Mouse (Mus musculus): Measurements from ENCODE around the gene Anxa4. TPM values are rescaled to one million over a fixed set of nuclear protein-coding genes. Genes with fewer than 3 reads are reported as not detected.

Gene Anxa4
- polyA plus RNA-seq, 1 experiment from 2014 or later: 6.1 TPM

DNA sequence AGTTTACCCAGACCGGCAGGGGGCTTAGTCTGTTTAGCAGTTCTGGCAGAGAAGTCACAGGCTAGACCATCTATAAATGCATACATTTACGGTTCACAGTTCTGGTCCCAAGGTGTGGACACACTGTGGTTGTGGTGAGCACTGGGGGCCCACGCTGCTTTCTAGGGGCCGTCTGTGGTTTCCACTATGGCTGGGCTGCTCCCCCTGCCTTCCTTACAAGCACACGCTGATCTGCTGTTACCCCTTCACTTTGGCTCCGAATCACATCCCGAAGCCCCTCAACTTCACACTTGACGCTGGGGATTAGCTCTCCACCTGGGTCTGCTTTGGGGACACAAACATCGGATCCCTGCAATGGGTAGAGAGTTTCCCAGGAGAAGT is 29.7 kb upstream of the Anxa4 start:
- WGBS: 22% methylated on average over 9 of the region's 9 CpGs
- ATAC-seq: no peak
- Histone ChIP-seq H3K9me3 (ENCODE audit: control insufficient read depth, low read length) (no peaks in the 10 kb centered on the region), H3K27me3 (replicated peaks; ENCODE audit: control insufficient read depth, insufficient read depth, low read length) (no peaks in the 10 kb centered on the region), H3K4me1 (replicated peaks; ENCODE audit: control insufficient read depth, insufficient read depth, low read length) (no peaks in the 10 kb centered on the region; the same call in 1 of the 2 replicates), H3K9ac (replicated peaks; ENCODE audit: low read depth, low read length) (no peak overlapping the region), H3K27ac (ENCODE audit: low read length) (no peak overlapping the region), H3K36me3 (ENCODE audit: control insufficient read depth, insufficient read depth) (no peaks in the 10 kb centered on the region), H3K4me2 (ENCODE audit: low read length) (no peak overlapping the region), H3K4me3 (replicated peaks; ENCODE audit: low read length) (no peak overlapping the region)

DNA sequence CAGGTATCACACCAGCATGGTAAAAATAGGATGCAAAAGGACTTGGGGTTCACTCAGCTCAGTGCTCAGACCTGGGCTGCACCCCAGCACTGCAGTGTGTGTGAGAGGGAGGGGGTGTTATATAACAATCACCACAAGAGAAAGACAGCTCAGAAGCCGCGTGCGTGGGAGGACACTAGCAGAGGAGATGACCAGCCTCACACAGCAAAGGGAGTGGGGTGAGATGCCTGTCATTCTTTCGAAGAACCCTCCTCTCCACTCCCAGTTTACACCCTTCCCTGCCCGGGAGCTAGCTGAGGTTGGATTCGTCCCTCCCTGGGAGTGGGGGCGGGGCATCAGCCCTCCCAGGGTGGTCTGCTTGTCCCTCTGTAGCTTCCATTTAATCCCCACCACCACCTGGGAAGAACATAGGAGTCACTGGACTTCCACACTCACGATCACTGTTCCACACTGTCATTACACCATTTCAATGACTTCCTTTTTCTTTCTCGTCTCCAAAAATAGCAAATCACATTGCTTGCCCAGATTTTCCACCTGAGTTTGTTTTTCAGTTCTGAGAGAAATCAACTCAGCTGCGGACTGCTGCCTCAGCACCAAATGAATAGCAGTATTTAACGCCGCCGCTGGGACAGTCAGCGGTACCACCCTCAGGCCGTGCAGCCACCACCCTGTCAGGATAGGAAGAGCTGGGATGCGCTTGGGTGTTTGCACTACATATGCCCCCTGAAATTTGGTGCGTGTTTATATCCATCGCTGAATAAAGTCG is 29.1 kb upstream of the Anxa4 start:
- peak overlapping the region; percentile 43 for H3K9ac ChIP-seq (replicated peaks; ENCODE audit: low read depth, low read length)
- H3K4me2 ChIP-seq (ENCODE audit: low read length): peak overlapping the region; percentile 42
- no peak overlapping the region for H3K27ac ChIP-seq (ENCODE audit: low read length)
- no peaks in the 10 kb centered on the region for H3K36me3 ChIP-seq (ENCODE audit: control insufficient read depth, insufficient read depth)
- no peaks in the 10 kb centered on the region for H3K9me3 ChIP-seq (ENCODE audit: control insufficient read depth, low read length)
- no peaks in the 10 kb centered on the region; the same call in 1 of the 2 replicates for H3K4me1 ChIP-seq (replicated peaks; ENCODE audit: control insufficient read depth, insufficient read depth, low read length)
- peak overlapping the region; percentile 28 for H3K4me3 ChIP-seq (replicated peaks; ENCODE audit: low read length)
- no peaks in the 10 kb centered on the region for H3K27me3 ChIP-seq (replicated peaks; ENCODE audit: control insufficient read depth, insufficient read depth, low read length)
- WGBS: 3% methylated on average over 19 of the region's 19 CpGs
- ATAC-seq: peak; percentile 36; the same call in 1 of the 2 replicates

DNA sequence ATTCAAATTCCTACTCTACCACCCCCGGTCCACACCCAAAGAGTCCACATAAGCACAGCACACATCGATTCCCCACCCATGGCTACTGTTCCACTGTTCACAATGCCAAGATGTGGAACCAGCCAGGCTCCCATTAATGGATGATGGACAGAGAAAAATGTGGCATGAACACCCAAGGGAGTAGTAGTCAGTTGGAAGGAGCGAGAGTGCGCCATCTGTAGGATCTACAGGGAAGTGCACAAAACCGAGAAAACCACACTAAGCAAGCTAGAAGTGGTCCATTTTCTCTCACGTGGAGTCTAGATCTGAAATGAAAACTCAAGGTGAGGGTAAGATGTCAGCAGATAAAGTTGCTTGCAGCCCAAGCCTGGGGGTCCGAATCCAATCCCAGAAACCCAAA is 27.3 kb upstream of the Anxa4 start:
- no peak overlapping the region for H3K9ac ChIP-seq (replicated peaks; ENCODE audit: low read depth, low read length)
- no peaks in the 10 kb centered on the region for H3K36me3 ChIP-seq (ENCODE audit: control insufficient read depth, insufficient read depth)
- no peak overlapping the region for H3K27ac ChIP-seq (ENCODE audit: low read length)
- WGBS: 67% methylated on average over 7 of the region's 7 CpGs
- no peaks in the 10 kb centered on the region for H3K27me3 ChIP-seq (replicated peaks; ENCODE audit: control insufficient read depth, insufficient read depth, low read length)
- no peak for ATAC-seq
- no peak overlapping the region for H3K4me3 ChIP-seq (replicated peaks; ENCODE audit: low read length)
- no peak overlapping the region for H3K4me2 ChIP-seq (ENCODE audit: low read length)
- no peaks in the 10 kb centered on the region; the same call in 1 of the 2 replicates for H3K4me1 ChIP-seq (replicated peaks; ENCODE audit: control insufficient read depth, insufficient read depth, low read length)
- no peaks in the 10 kb centered on the region for H3K9me3 ChIP-seq (ENCODE audit: control insufficient read depth, low read length)

DNA sequence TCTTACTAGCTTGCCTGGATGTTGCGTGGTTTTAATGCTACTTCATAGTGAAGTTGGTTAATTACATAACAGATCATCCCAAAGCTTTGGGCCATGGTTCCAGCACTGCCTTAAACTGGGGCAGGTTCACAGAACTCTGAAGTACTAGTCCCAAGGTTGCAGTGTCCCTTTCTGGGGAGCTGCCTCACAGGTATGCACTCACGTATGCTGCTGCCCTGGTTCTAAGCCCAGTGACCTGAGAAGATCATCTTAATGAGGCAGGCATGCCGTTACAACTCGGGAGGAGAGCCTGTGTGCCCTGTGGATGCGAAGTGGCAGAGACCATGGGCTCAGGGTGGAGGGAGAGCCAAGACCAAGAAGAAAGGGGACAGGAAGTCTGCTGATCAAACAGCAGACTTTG is 26.5 kb upstream of the Anxa4 start:
- H3K36me3 ChIP-seq (ENCODE audit: control insufficient read depth, insufficient read depth): no peaks in the 10 kb centered on the region
- H3K9me3 ChIP-seq (ENCODE audit: control insufficient read depth, low read length): no peaks in the 10 kb centered on the region
- no peak overlapping the region for H3K27ac ChIP-seq (ENCODE audit: low read length)
- no peak overlapping the region for H3K4me2 ChIP-seq (ENCODE audit: low read length)
- H3K9ac ChIP-seq (replicated peaks; ENCODE audit: low read depth, low read length): no peak overlapping the region
- no peaks in the 10 kb centered on the region for H3K27me3 ChIP-seq (replicated peaks; ENCODE audit: control insufficient read depth, insufficient read depth, low read length)
- no peak overlapping the region for H3K4me3 ChIP-seq (replicated peaks; ENCODE audit: low read length)
- WGBS: 80% methylated on average over 5 of the region's 5 CpGs
- ATAC-seq: no peak
- H3K4me1 ChIP-seq (replicated peaks; ENCODE audit: control insufficient read depth, insufficient read depth, low read length): peaks cover 3% of the 10 kb centered on the region

DNA sequence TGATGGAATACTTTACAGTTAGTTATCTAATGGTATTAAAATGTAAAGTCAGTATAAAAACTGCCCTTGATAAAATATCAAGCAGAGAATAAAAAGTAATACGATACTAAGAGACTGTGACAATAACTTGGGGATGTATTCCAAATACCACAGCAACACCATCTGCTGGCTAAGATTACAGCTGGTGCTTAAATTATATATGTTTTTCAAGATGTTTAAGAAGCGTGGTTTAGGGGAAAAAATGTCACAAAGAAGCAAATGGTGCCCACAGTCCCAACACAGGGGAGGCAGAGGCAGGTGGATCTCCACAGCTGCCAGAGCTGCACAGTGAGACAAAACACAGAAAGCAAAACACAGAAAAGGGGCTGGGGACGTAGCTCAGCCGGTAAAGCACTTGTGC is 25.5 kb upstream of the Anxa4 start:
- 77% methylated on average over 4 of the region's 4 CpGs for WGBS
- no peaks in the 10 kb centered on the region for H3K9me3 ChIP-seq (ENCODE audit: control insufficient read depth, low read length)

DNA sequence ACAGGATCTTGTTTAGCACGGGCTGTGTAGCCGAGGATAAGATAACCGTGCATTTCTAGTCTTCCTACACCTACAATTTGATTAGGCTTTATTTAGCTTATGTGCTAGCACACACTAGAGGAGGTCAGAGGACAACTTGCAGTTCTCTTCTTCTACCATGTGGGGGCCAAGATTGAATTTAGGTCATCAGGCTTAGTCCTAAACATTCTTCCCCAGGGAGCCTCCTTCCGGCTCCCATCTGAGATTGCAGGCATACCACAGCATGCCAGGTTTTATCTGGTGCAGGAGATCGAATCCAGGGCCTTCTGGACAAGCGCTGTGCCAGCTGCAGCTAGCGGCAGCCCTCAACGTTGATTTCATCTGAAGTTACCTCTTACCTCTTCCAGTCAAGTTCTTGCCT is 23.2 kb upstream of the Anxa4 start:
- H3K36me3 ChIP-seq (ENCODE audit: control insufficient read depth, insufficient read depth): no peaks in the 10 kb centered on the region
- WGBS: 23% methylated on average over 8 of the region's 8 CpGs
- H3K27me3 ChIP-seq (replicated peaks; ENCODE audit: control insufficient read depth, insufficient read depth, low read length): no peaks in the 10 kb centered on the region
- no peak for ATAC-seq
- no peak overlapping the region for H3K4me3 ChIP-seq (replicated peaks; ENCODE audit: low read length)
- H3K4me1 ChIP-seq (replicated peaks; ENCODE audit: control insufficient read depth, insufficient read depth, low read length): peaks cover 4% of the 10 kb centered on the region; the same call in 1 of the 2 replicates
- no peaks in the 10 kb centered on the region for H3K9me3 ChIP-seq (ENCODE audit: control insufficient read depth, low read length)
- H3K9ac ChIP-seq (replicated peaks; ENCODE audit: low read depth, low read length): no peak overlapping the region
- no peak overlapping the region for H3K4me2 ChIP-seq (ENCODE audit: low read length)
- no peak overlapping the region for H3K27ac ChIP-seq (ENCODE audit: low read length)

More for the DNA sequence above, 25.5 kb upstream of the Anxa4 start:
- peaks cover 4% of the 10 kb centered on the region for H3K4me1 ChIP-seq (replicated peaks; ENCODE audit: control insufficient read depth, insufficient read depth, low read length)
- no peaks in the 10 kb centered on the region for H3K27me3 ChIP-seq (replicated peaks; ENCODE audit: control insufficient read depth, insufficient read depth, low read length)
- no peak overlapping the region for H3K27ac ChIP-seq (ENCODE audit: low read length)
- H3K36me3 ChIP-seq (ENCODE audit: control insufficient read depth, insufficient read depth): no peaks in the 10 kb centered on the region
- no peak overlapping the region for H3K4me2 ChIP-seq (ENCODE audit: low read length)
- H3K4me3 ChIP-seq (replicated peaks; ENCODE audit: low read length): no peak overlapping the region
- no peak for ATAC-seq
- no peak overlapping the region for H3K9ac ChIP-seq (replicated peaks; ENCODE audit: low read depth, low read length)

DNA sequence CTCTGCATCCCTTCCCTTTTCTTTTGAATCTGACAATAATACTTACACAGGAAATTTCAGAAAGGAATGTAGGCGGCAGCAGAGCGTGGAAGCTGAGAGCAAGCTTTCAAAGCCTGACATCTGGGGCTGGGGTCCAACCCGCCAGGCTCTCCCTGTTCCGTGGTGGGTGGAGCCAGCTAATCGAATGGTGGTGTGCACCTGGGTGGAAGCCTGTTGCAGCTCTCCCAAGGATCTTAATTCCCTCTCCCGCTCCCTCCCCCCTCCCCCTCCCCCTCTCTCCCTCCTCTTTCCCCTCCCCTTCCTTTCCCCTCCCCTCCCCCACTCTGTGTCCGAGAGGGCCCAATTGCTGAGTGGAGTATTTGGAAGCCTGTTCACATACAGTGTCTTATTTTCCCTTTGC is 22.1 kb upstream of the Anxa4 start:
- H3K27ac ChIP-seq (ENCODE audit: low read length): no peak overlapping the region
- no peak for ATAC-seq
- 0 out of 2 replicates have a peak overlapping the region, but pooled peaks have one; percentile 1 for H3K4me2 ChIP-seq (ENCODE audit: low read length)
- 10% methylated on average over 7 of the region's 7 CpGs for WGBS
- no peak overlapping the region for H3K9ac ChIP-seq (replicated peaks; ENCODE audit: low read depth, low read length)
- no peaks in the 10 kb centered on the region for H3K36me3 ChIP-seq (ENCODE audit: control insufficient read depth, insufficient read depth)
- H3K4me1 ChIP-seq (replicated peaks; ENCODE audit: control insufficient read depth, insufficient read depth, low read length): peaks cover 4% of the 10 kb centered on the region; the same call in 1 of the 2 replicates
- H3K9me3 ChIP-seq (ENCODE audit: control insufficient read depth, low read length): no peaks in the 10 kb centered on the region
- H3K27me3 ChIP-seq (replicated peaks; ENCODE audit: control insufficient read depth, insufficient read depth, low read length): no peaks in the 10 kb centered on the region
- no peak overlapping the region for H3K4me3 ChIP-seq (replicated peaks; ENCODE audit: low read length)

DNA sequence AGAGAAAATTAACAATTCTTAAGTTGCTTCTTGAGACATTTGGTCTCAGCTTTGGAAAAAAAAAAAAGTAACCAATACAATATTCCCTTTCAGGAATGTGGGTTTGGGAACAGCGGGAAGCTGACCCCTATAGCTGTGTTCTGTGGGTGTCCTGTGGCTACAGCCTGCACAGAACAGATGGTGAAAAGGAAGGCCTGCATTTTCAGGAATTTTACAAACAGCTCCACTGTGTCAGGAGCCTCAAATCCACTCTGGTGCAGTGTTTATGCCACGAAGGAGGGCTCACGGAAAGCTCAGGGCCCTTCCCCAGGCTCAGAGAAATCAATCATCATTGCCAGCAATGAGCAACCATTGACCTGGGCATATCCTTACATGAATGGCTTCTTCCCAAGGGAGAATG is 21.5 kb upstream of the Anxa4 start:
- H3K4me2 ChIP-seq (ENCODE audit: low read length): no peak overlapping the region
- ATAC-seq: no peak
- H3K4me3 ChIP-seq (replicated peaks; ENCODE audit: low read length): no peak overlapping the region
- no peaks in the 10 kb centered on the region for H3K9me3 ChIP-seq (ENCODE audit: control insufficient read depth, low read length)
- no peaks in the 10 kb centered on the region for H3K27me3 ChIP-seq (replicated peaks; ENCODE audit: control insufficient read depth, insufficient read depth, low read length)
- H3K4me1 ChIP-seq (replicated peaks; ENCODE audit: control insufficient read depth, insufficient read depth, low read length): peaks cover 5% of the 10 kb centered on the region
- 32% methylated on average over 3 of the region's 3 CpGs for WGBS
- no peak overlapping the region for H3K9ac ChIP-seq (replicated peaks; ENCODE audit: low read depth, low read length)
- H3K36me3 ChIP-seq (ENCODE audit: control insufficient read depth, insufficient read depth): no peaks in the 10 kb centered on the region
- no peak overlapping the region for H3K27ac ChIP-seq (ENCODE audit: low read length)

DNA sequence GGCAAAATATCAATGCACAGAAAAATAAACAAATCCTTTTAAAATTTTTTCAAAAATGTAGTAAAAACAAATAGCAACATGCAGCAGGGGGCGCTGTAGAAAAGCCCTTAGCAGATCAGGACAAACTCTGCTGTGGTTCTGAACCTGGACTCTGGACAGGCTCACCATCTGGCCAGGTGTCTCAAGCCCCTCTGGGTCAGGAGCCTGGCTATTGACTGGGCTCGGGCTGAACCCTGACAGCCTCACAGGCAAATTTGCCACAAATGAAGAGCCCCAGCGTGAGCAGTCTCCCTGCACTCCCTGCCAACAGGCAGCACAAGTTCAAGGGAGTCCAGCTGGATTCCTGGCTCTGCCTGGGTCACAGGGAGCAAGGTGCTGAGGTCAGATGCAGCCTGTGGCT is 20.0 kb upstream of the Anxa4 start:
- peaks cover 11% of the 10 kb centered on the region for H3K4me1 ChIP-seq (replicated peaks; ENCODE audit: control insufficient read depth, insufficient read depth, low read length)
- H3K4me3 ChIP-seq (replicated peaks; ENCODE audit: low read length): no peak overlapping the region
- H3K9me3 ChIP-seq (ENCODE audit: control insufficient read depth, low read length): no peaks in the 10 kb centered on the region
- ATAC-seq: no peak
- no peaks in the 10 kb centered on the region for H3K36me3 ChIP-seq (ENCODE audit: control insufficient read depth, insufficient read depth)
- no peak overlapping the region for H3K9ac ChIP-seq (replicated peaks; ENCODE audit: low read depth, low read length)
- no peak overlapping the region for H3K4me2 ChIP-seq (ENCODE audit: low read length)
- WGBS: 27% methylated on average over 3 of the region's 3 CpGs
- no peaks in the 10 kb centered on the region for H3K27me3 ChIP-seq (replicated peaks; ENCODE audit: control insufficient read depth, insufficient read depth, low read length)
- H3K27ac ChIP-seq (ENCODE audit: low read length): no peak overlapping the region

All from forebrain, embryonic 16.5 days (tissue).